Mouse (Mus musculus) midbrain, embryonic 13.5 days (tissue): ENCODE results near the gene Lrrc49. TPM values are rescaled to one million over a fixed set of nuclear protein-coding genes. Genes with fewer than 3 reads are reported as not detected.

Experiments
- ATAC-seq: fragments of 200-750 bp; cut with Nextera tagmentation; 2 replicates; pipeline ENCODE4 v1.8.0; 2017; ENCODE audit warnings: mild to moderate bottlenecking, moderate TSS enrichment, moderate library complexity
- H3K27ac ChIP-seq: fragments of 300-500 bp; sonication (generic); 2 replicates; pipeline ENCODE4 v1.5.1; 2015; ENCODE audit warnings: inconsistent platforms, mild to moderate bottlenecking, moderate library complexity
- H3K27me3 ChIP-seq: fragments of 300-500 bp; sonication (generic); 2 replicates; pipeline ENCODE4 v1.6.1; 2015; ENCODE audit warnings: mild to moderate bottlenecking, inconsistent platforms
- H3K36me3 ChIP-seq: fragments of 300-500 bp; sonication (generic); 2 replicates; pipeline ENCODE4 v1.6.1; 2015; ENCODE audit warnings: mild to moderate bottlenecking, inconsistent platforms
- H3K4me1 ChIP-seq: fragments of 300-500 bp; sonication (generic); replicated peaks from 2 replicates; pipeline ENCODE4 v1.6.1; 2015; ENCODE audit warnings: inconsistent platforms
- H3K4me2 ChIP-seq: fragments of 300-500 bp; sonication (generic); replicated peaks from 2 replicates; pipeline ENCODE4 v1.6.1; 2015; ENCODE audit warnings: moderate library complexity, mild to moderate bottlenecking, inconsistent platforms
- H3K4me3 ChIP-seq: fragments of 300-500 bp; sonication (generic); replicated peaks from 2 replicates; pipeline ENCODE4 v1.5.1; 2015; ENCODE audit warnings: mild to moderate bottlenecking, inconsistent platforms
- H3K9ac ChIP-seq: fragments of 300-500 bp; sonication (generic); replicated peaks from 2 replicates; pipeline ENCODE4 v1.6.1; 2015; ENCODE audit warnings: mild to moderate bottlenecking, inconsistent platforms
- H3K9me3 ChIP-seq: fragments of 300-500 bp; sonication (generic); 2 replicates; pipeline ENCODE4 v1.6.1; 2016; ENCODE audit warnings: mild to moderate bottlenecking, inconsistent platforms
- WGBS: fragments of 180-500 bp; shearing (Covaris S2); methylation state at CpG from one replicate; pipeline ENCODE4 v1.1.7; 2015; 5-methylcytosine and 5-hydroxymethylcytosine counted together
- polyA plus RNA-seq: library from polyadenylated mRNA; unstranded; fragments of >200 nt; fragmentation: Nextera tagmentation; extraction: Ambion mirVana; gene quantifications from 2 replicates; pipeline ENCODE4 v1.2.1, GENCODE M21; 2015

The Lrrc49 gene
- polyA plus RNA-seq, 1 experiment from 2014 or later, result 79.2 TPM

DNA sequence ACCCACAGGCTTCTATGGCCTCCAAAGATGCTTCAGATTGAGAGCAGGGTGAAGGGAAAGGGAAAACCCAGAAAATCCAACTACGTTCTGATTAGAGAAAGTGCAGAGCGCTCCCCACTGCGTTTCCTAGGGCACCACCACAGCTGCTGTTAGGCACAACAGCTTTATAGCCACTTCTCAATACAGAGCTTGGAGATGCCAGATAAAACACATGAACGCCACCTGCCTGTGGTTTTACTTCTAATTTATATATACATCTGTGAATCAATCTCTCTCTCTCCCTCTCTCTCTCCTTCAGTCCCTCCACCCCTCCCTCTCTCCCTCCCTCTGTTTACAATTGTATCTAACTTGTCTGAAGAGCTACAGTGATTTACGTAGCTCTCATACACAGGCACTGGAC lies 95.6 kb downstream of the Lrrc49 start:
- H3K27ac ChIP-seq, result no peak overlapping the region
- peaks cover 81% of the 10 kb centered on the region for H3K36me3 ChIP-seq
- H3K9ac ChIP-seq, result no peak overlapping the region
- H3K27me3 ChIP-seq, result no peaks in the 10 kb centered on the region
- no peak overlapping the region for H3K4me2 ChIP-seq
- no peak for ATAC-seq
- H3K4me1 ChIP-seq, result no peaks in the 10 kb centered on the region
- no peaks in the 10 kb centered on the region for H3K9me3 ChIP-seq
- no peak overlapping the region for H3K4me3 ChIP-seq
- WGBS, result 87% methylated on average over 5 of the region's 5 CpGs

- Histone ChIP-seq H3K36me3 (peaks cover 84% of the 10 kb centered on the region), H3K9me3 (no peaks in the 10 kb centered on the region), H3K4me1 (no peaks in the 10 kb centered on the region), H3K27me3 (no peaks in the 10 kb centered on the region), H3K27ac (no peak overlapping the region), H3K4me3 (no peak overlapping the region), H3K4me2 (no peak overlapping the region), H3K9ac (no peak overlapping the region)
- WGBS, result 97% methylated on average over 8 of the region's 8 CpGs
- ATAC-seq, result no peak
Observed at GRCm38 (mm10) chr9:60590871-60591624, 96.9 kb downstream of the Lrrc49 start.

GRCm38 (mm10) chr9:60588914-60589313 lies 99.0 kb downstream of the Lrrc49 start:
- Histone ChIP-seq H3K4me1 (no peaks in the 10 kb centered on the region), H3K27me3 (no peaks in the 10 kb centered on the region), H3K9me3 (no peaks in the 10 kb centered on the region), H3K4me3 (no peak overlapping the region), H3K9ac (no peak overlapping the region), H3K27ac (no peak overlapping the region), H3K4me2 (no peak overlapping the region), H3K36me3 (peaks cover 88% of the 10 kb centered on the region)
- ATAC-seq, result no peak
- 96% methylated on average over 10 of the region's 10 CpGs for WGBS

- ATAC-seq, result no peak
Observed at GRCm38 (mm10) chr9:60586920-60587319, 101.0 kb downstream of the Lrrc49 start.

GRCm38 (mm10) chr9:60585206-60585605 lies 102.8 kb downstream of the Lrrc49 start:
- Histone ChIP-seq H3K4me1 (no peaks in the 10 kb centered on the region), H3K4me2 (no peak overlapping the region), H3K4me3 (no peak overlapping the region), H3K36me3 (peaks cover 55% of the 10 kb centered on the region), H3K9me3 (no peaks in the 10 kb centered on the region), H3K27ac (no peak overlapping the region), H3K27me3 (no peaks in the 10 kb centered on the region), H3K9ac (no peak overlapping the region)
- WGBS, result 93% methylated on average over 5 of the region's 5 CpGs
- no peak for ATAC-seq

More at GRCm38 (mm10) chr9:60586920-60587319, 101.0 kb downstream of the Lrrc49 start:
- no peaks in the 10 kb centered on the region for H3K4me1 ChIP-seq
- peaks cover 68% of the 10 kb centered on the region for H3K36me3 ChIP-seq
- no peak overlapping the region for H3K4me3 ChIP-seq
- WGBS, result 84% methylated on average over 3 of the region's 3 CpGs
- no peak overlapping the region for H3K4me2 ChIP-seq
- H3K9ac ChIP-seq, result no peak overlapping the region
- H3K9me3 ChIP-seq, result no peaks in the 10 kb centered on the region
- no peaks in the 10 kb centered on the region for H3K27me3 ChIP-seq
- H3K27ac ChIP-seq, result no peak overlapping the region

DNA sequence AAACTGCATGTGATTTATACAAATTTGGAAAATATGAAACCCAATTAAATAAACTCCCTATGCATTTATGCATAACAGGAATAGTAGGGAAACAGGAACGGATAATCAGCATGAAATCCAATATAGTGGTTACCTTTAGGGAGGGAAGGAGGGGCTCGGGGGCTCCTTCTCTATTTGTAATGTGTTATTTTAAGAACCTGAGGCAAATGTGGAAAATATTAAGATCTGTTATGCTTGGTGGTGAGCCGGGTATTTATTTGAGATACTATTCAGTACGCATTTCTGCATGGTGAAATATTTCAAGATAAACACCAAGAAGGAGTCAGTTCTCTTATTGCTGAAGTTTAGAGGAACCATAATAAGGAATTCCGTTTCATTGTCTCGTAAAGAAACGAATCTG lies 105.4 kb downstream of the Lrrc49 start:
- Histone ChIP-seq H3K36me3 (peaks cover 46% of the 10 kb centered on the region), H3K9me3 (no peaks in the 10 kb centered on the region), H3K4me1 (no peaks in the 10 kb centered on the region), H3K9ac (no peak overlapping the region), H3K27ac (no peak overlapping the region), H3K27me3 (no peaks in the 10 kb centered on the region), H3K4me3 (no peak overlapping the region), H3K4me2 (no peak overlapping the region)
- no peak for ATAC-seq
- WGBS, result 90% methylated on average over 7 of the region's 7 CpGs

DNA sequence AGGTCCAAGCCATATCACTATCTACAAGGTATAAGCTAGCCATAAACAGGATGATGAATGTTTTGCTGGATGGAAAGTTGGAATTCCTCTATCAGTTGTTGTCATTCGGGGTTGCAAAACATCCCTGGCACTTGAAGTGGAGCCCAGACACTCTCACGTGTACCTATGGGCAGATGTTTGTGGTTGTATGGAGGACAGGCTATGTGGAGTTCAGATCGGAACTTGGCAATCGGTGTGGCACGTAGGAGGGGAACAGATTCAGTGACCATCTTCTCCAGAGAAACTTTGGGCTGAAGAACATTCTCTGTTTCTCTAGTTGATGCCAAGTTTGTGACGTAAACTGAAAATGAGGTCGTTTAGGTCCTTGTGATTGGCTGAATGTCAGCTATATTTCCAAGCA lies 114.9 kb downstream of the Lrrc49 start:
- peaks cover 5% of the 10 kb centered on the region for H3K36me3 ChIP-seq
- no peak overlapping the region for H3K27ac ChIP-seq
- no peak overlapping the region for H3K4me3 ChIP-seq
- 0 out of 2 replicates have a peak, but pooled peaks cover 3% of the 10 kb centered on the region for H3K9me3 ChIP-seq
- H3K9ac ChIP-seq, result no peak overlapping the region
- ATAC-seq, result no peak
- H3K27me3 ChIP-seq, result no peaks in the 10 kb centered on the region
- no peak overlapping the region for H3K4me2 ChIP-seq
- no peaks in the 10 kb centered on the region for H3K4me1 ChIP-seq
- 92% methylated on average over 7 of the region's 7 CpGs for whole genome bisulfite sequencing

DNA sequence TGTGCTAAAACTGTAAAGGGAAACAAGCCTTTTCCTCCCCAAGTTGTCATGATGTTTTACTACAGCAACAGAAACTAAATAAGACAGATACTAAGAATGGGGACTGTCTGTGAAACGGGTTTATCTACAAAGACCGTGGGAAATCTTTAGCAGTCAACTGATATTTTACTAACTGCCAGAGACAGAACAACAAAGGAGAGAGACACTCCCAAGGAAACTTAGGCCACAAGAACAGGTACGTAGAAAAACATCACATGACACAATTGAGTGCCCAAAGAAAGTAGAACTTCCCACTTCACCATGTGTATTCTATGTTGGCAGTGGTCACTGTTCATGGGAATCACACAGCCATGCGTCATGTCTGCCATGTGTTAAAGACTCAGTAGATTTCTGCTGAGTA lies 116.2 kb downstream of the Lrrc49 start:
- Histone ChIP-seq H3K9ac (no peak overlapping the region), H3K4me2 (no peak overlapping the region), H3K9me3 (0 out of 2 replicates have a peak, but pooled peaks cover 3% of the 10 kb centered on the region), H3K36me3 (0 out of 2 replicates have a peak, but pooled peaks cover 2% of the 10 kb centered on the region), H3K27me3 (no peaks in the 10 kb centered on the region), H3K4me1 (no peaks in the 10 kb centered on the region), H3K4me3 (no peak overlapping the region), H3K27ac (peak overlapping the region; percentile 1; the same call in 1 of the 2 replicates)
- WGBS, result 85% methylated on average over 4 of the region's 4 CpGs
- ATAC-seq, result no peak

- 0 out of 2 replicates have a peak, but pooled peaks cover 3% of the 10 kb centered on the region for H3K9me3 ChIP-seq
- H3K36me3 ChIP-seq, result 0 out of 2 replicates have a peak, but pooled peaks cover 2% of the 10 kb centered on the region
- H3K4me2 ChIP-seq, result no peak overlapping the region
- ATAC-seq, result 0 out of 2 replicates have a peak, but pooled peaks have one; percentile 27
- H3K4me1 ChIP-seq, result no peaks in the 10 kb centered on the region
- no peaks in the 10 kb centered on the region for H3K27me3 ChIP-seq
- H3K4me3 ChIP-seq, result no peak overlapping the region
- H3K27ac ChIP-seq, result peak overlapping the region; percentile 1; the same call in 1 of the 2 replicates
- no peak overlapping the region for H3K9ac ChIP-seq
- WGBS, result 57% methylated on average over 4 of the region's 4 CpGs
Observed at GRCm38 (mm10) chr9:60571041-60571440, 116.9 kb downstream of the Lrrc49 start.

- no peak for ATAC-seq
- Histone ChIP-seq H3K4me1 (no peaks in the 10 kb centered on the region), H3K4me3 (no peak overlapping the region), H3K27me3 (no peaks in the 10 kb centered on the region), H3K27ac (no peak overlapping the region), H3K9me3 (0 out of 2 replicates have a peak, but pooled peaks cover 3% of the 10 kb centered on the region), H3K36me3 (0 out of 2 replicates have a peak, but pooled peaks cover 2% of the 10 kb centered on the region), H3K4me2 (no peak overlapping the region), H3K9ac (no peak overlapping the region)
- 65% methylated on average over 2 of the region's 2 CpGs for WGBS
Observed at GRCm38 (mm10) chr9:60569366-60569765, 118.6 kb downstream of the Lrrc49 start.

DNA sequence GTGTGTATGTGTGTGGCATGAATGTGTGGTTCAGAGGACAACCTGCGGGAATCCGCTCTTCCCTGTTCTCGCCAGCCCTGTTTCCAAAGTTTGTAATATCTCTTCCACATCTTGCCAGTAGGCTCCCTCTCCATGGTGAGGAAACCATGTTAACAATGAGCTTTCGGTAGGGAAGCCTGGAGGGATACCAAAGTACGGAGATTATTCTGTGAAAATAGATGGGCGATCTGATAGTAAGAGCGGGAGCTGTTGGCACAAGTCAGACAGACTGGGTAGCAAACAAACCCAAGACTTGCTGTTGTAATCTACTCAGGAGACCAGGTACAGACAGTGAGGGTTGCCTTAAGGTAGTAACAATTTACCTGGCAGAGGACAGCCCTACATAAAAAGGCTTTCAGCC lies 124.1 kb downstream of the Lrrc49 start:
- WGBS, result 97% methylated on average over 7 of the region's 7 CpGs
- no peaks in the 10 kb centered on the region for H3K36me3 ChIP-seq
- H3K4me1 ChIP-seq, result peaks cover 12% of the 10 kb centered on the region
- no peak overlapping the region for H3K4me2 ChIP-seq
- H3K27me3 ChIP-seq, result no peaks in the 10 kb centered on the region
- no peak overlapping the region for H3K4me3 ChIP-seq
- H3K27ac ChIP-seq, result no peak overlapping the region
- no peak for ATAC-seq
- no peaks in the 10 kb centered on the region for H3K9me3 ChIP-seq
- no peak overlapping the region for H3K9ac ChIP-seq

- no peak for ATAC-seq
- no peaks in the 10 kb centered on the region for H3K27me3 ChIP-seq
- no peaks in the 10 kb centered on the region for H3K36me3 ChIP-seq
- 76% methylated on average over 20 of the region's 20 CpGs for WGBS
- H3K9ac ChIP-seq, result no peak overlapping the region
- peaks cover 12% of the 10 kb centered on the region for H3K4me1 ChIP-seq
- H3K27ac ChIP-seq, result no peak overlapping the region
- H3K4me3 ChIP-seq, result no peak overlapping the region
- H3K9me3 ChIP-seq, result no peaks in the 10 kb centered on the region
- H3K4me2 ChIP-seq, result no peak overlapping the region
Observed at GRCm38 (mm10) chr9:60562443-60563371, 125.3 kb downstream of the Lrrc49 start.
